9 mouse cellular contexts compared by ENCODE assay signal in genomic region chr16:84772496-84773267, GRCm38 (mm10). TPM values are rescaled to one million over a fixed set of nuclear protein-coding genes. Genes with fewer than 3 reads are reported as not detected.
DNase-seq lines count a peak whose midpoint lies in the region; ATAC-seq and TF ChIP-seq lines count a peak whose summit lies in the region.
"Had no signal": no experiment of that assay in that cellular context is flagged by ENCODE, and none has a peak within 500 bp of the region (broad histone marks: within the 10 kb centered on the region; RNA-seq: fewer than 3 reads in every experiment).

No protein-coding gene starts in this region.

- WGBS in forebrain, embryonic 10.5 days, result 7% methylated on average over 8 of the region's 8 CpGs
- WGBS in limb, embryonic 14.5 days, result 25% methylated on average over 8 of the region's 8 CpGs

- H3K27me3 ChIP-seq in forebrain, embryonic 10.5 days (ENCODE audit: poor library complexity, severe bottlenecking), result 0 out of 2 replicates have a peak, but pooled peaks cover 8% of the 10 kb centered on the region
- H3K27me3 ChIP-seq in limb, embryonic 14.5 days (ENCODE audit: control insufficient read depth, insufficient read depth, low read length), result peaks cover 17% of the 10 kb centered on the region

- no peak overlapping the region for H3K9ac ChIP-seq in limb, embryonic 14.5 days (ENCODE audit: low read depth, low read length, severe bottlenecking)

- peaks cover 35% of the 10 kb centered on the region for H3K4me1 ChIP-seq in forebrain, embryonic 10.5 days
- H3K4me1 ChIP-seq in limb, embryonic 14.5 days (ENCODE audit: control insufficient read depth, insufficient read depth, low read length), result peaks cover 7% of the 10 kb centered on the region; the same call in 1 of the 2 replicates

- no peaks in the 10 kb centered on the region for H3K9me3 ChIP-seq in forebrain, embryonic 10.5 days
- no peaks in the 10 kb centered on the region for H3K9me3 ChIP-seq in limb, embryonic 14.5 days (ENCODE audit: control insufficient read depth, low read length)

- ATAC-seq in limb, embryonic 14.5 days (ENCODE audit: low FRiP score, low read depth), result no peak
- ATAC-seq in granulocyte monocyte progenitor cell, adult 5-6 weeks (replicated peaks; ENCODE audit: poor library complexity, severe bottlenecking), result no peak

- peak overlapping the region; percentile 63 for H3K4me3 ChIP-seq in forebrain, embryonic 10.5 days
- peak overlapping the region; percentile 62; the same call in 1 of the 2 replicates for H3K4me3 ChIP-seq in limb, embryonic 14.5 days (replicated peaks; ENCODE audit: low read length)

- no peaks in the 10 kb centered on the region for H3K36me3 ChIP-seq in forebrain, embryonic 10.5 days (replicated peaks)
- no peaks in the 10 kb centered on the region for H3K36me3 ChIP-seq in limb, embryonic 14.5 days (ENCODE audit: control insufficient read depth, insufficient read depth, low read length)

- peak overlapping the region; percentile 89 for H3K27ac ChIP-seq in forebrain, embryonic 10.5 days
- H3K27ac ChIP-seq in limb, embryonic 14.5 days (replicated peaks; ENCODE audit: low read depth, low read length), result no peak overlapping the region

- peak; percentile 87 for DNase-seq in heart, adult 11 months
- no peak for DNase-seq in heart, adult 18-20 months
- peak; percentile 19 for DNase-seq in 416B (ENCODE audit: low read depth)
- DNase-seq in forebrain, embryonic 10.5 days (ENCODE audit: extremely low spot score, low spot score), result peak; percentile 53
- no peak for DNase-seq in limb, embryonic 14.5 days (ENCODE audit: low spot score)
- no peak for DNase-seq in right cerebral cortex, adult 2 months (ENCODE audit: low spot score in 2 of 2)
- DNase-seq in layer of hippocampus, postnatal 25 days (ENCODE audit: extremely low spot score in 1 of 2, low spot score in 1 of 2), result no peak
- DNase-seq: gastrocnemius, postnatal 36 days had no signal

- H3K4me2 ChIP-seq in limb, embryonic 14.5 days (replicated peaks; ENCODE audit: low read depth, low read length, severe bottlenecking), result peak overlapping the region; percentile 91; the same call in 1 of the 2 replicates

- TF ChIP-seq POLR2A in limb, embryonic 14.5 days (IDR thresholded peaks at IDR 0.05; ENCODE audit: borderline replicate concordance, extremely low read depth, insufficient read depth, insufficient read length), result no peak

RNA-seq across cellular contexts. Expression of gene Jam2, which starts 1.2 kb away (rescaled TPM):
- 10 to 100 TPM; 85.1 to 92.0 TPM for total RNA-seq in heart, adult 18-20 months (2021)
- polyA plus RNA-seq in forebrain, embryonic 10.5 days (2016; fragmentation: Nextera tagmentation; extraction: Ambion mirVana), result 29.5 and 30.1 TPM in 2 replicates
- polyA plus RNA-seq in limb, embryonic 14.5 days (2012; rRNA removed), result 8.8 and 9.1 TPM in 2 replicates
- 12.8 and 14.6 TPM in 2 replicates for polyA plus RNA-seq in limb, embryonic 14.5 days (2014; fragmentation: Nextera tagmentation; extraction: Ambion mirVana)
- total RNA-seq in layer of hippocampus, postnatal 25 days (2021), result 10 to 100 TPM; 22.4 TPM
- total RNA-seq in granulocyte monocyte progenitor cell, adult 5-6 weeks (2014; fragmentation: Nextera tagmentation), result not detected in 2 replicates
- not detected in 2 replicates for total RNA-seq in granulocyte monocyte progenitor cell, adult 5-6 weeks (2017)

RNA-seq across cellular contexts. Expression of gene Mrpl39, which starts 37.1 kb away (rescaled TPM):
- total RNA-seq in heart, adult 18-20 months (2021), result 10 to 100 TPM; 40.3 to 42.9 TPM
- polyA plus RNA-seq in forebrain, embryonic 10.5 days (2016; fragmentation: Nextera tagmentation; extraction: Ambion mirVana), result 60.5 and 61.0 TPM in 2 replicates
- 28.0 and 39.1 TPM in 2 replicates for polyA plus RNA-seq in limb, embryonic 14.5 days (2012; rRNA removed)
- polyA plus RNA-seq in limb, embryonic 14.5 days (2014; fragmentation: Nextera tagmentation; extraction: Ambion mirVana), result 41.1 and 46.1 TPM in 2 replicates
- total RNA-seq in layer of hippocampus, postnatal 25 days (2021), result 10 to 100 TPM; 21.1 to 22.6 TPM
- total RNA-seq in granulocyte monocyte progenitor cell, adult 5-6 weeks (2014; fragmentation: Nextera tagmentation), result 19.1 and 30.1 TPM in 2 replicates
- total RNA-seq in granulocyte monocyte progenitor cell, adult 5-6 weeks (2017), result 56.0 and 63.8 TPM in 2 replicates

Comparison
In these comparisons a context has a peak if more than half of its experiments do, and no peak if none do; other contexts are left out.
1. DNase-seq: peak in heart, adult 11 months (single experiment), 416B (single experiment) and forebrain, embryonic 10.5 days (single experiment); none in heart, adult 18-20 months (0 of 2), limb, embryonic 14.5 days (single experiment), right cerebral cortex, adult 2 months (0 of 2) and layer of hippocampus, postnatal 25 days (0 of 2).
2. RNA of gene Jam2, which starts 1.2 kb away (total RNA-seq): 85.1 to 92.0 TPM in heart, adult 18-20 months and 22.4 TPM in layer of hippocampus, postnatal 25 days; not detected in granulocyte monocyte progenitor cell, adult 5-6 weeks; every median in the first group is over 10 times any median in the second.